ENCODE assay signal across 7 mouse cellular contexts in genomic region chr6:82740269-82740668, GRCm38 (mm10). TPM values are rescaled to one million over a fixed set of nuclear protein-coding genes. Genes with fewer than 3 reads are reported as not detected.
A peak's percentile ranks its signal among the peaks of the same experiment; 100 is the strongest.
DNase-seq lines count a peak whose midpoint lies in the region; ATAC-seq and TF ChIP-seq lines count a peak whose summit lies in the region.

No protein-coding gene starts in this region.

- H3K9ac ChIP-seq in embryonic facial prominence, embryonic 11.5 days (replicated peaks; ENCODE audit: low read length): no peak overlapping the region

- peak; percentile 15; the same call in 1 of the 2 replicates for TF ChIP-seq CTCF in E14TG2a.4 (conservative IDR thresholded peaks at IDR 0.05; ENCODE audit: low read length)
- TF ChIP-seq CTCF in lung, adult 2 months (IDR thresholded peaks at IDR 0.05; ENCODE audit: insufficient read depth, low read length): peak; percentile 40; the same call in 1 of the 2 replicates

- no peak overlapping the region for H3K4me3 ChIP-seq in E14TG2a.4 (replicated peaks; ENCODE audit: low read length)
- H3K4me3 ChIP-seq in embryonic facial prominence, embryonic 11.5 days (ENCODE audit: low read depth, low read length): no peak overlapping the region
- H3K4me3 ChIP-seq in lung, adult 2 months (replicated peaks; ENCODE audit: extremely low read depth, low read depth, low read length): no peak overlapping the region

- no peak overlapping the region for H3K4me2 ChIP-seq in embryonic facial prominence, embryonic 11.5 days (ENCODE audit: low read depth, low read length)

- no peaks in the 10 kb centered on the region for H3K27me3 ChIP-seq in E14TG2a.4 (ENCODE audit: insufficient read depth, low read length)
- no peaks in the 10 kb centered on the region for H3K27me3 ChIP-seq in embryonic facial prominence, embryonic 11.5 days (ENCODE audit: control insufficient read depth, insufficient read depth, low read length)

- intact Hi-C loops in heart, postnatal 10 days (cut with DNase I): loop anchor here (1.0 to 2.0 kb wide), 3 partner anchors 33 to 231 kb away; no protein-coding TSS in a partner anchor

- peaks cover 84% of the 10 kb centered on the region for H3K4me1 ChIP-seq in E14TG2a.4 (replicated peaks; ENCODE audit: low read depth, low read length)
- H3K4me1 ChIP-seq in embryonic facial prominence, embryonic 11.5 days (ENCODE audit: control insufficient read depth, insufficient read depth, low read length): no peaks in the 10 kb centered on the region
- H3K4me1 ChIP-seq in lung, adult 2 months (ENCODE audit: control insufficient read depth, insufficient read depth, low read length): peaks cover 3% of the 10 kb centered on the region; the same call in 1 of the 2 replicates

- no peaks in the 10 kb centered on the region for H3K9me3 ChIP-seq in E14TG2a.4 (ENCODE audit: low read length)
- no peaks in the 10 kb centered on the region for H3K9me3 ChIP-seq in embryonic facial prominence, embryonic 11.5 days (replicated peaks; ENCODE audit: control insufficient read depth, low read length)

- WGBS in embryonic facial prominence, embryonic 11.5 days: 36% methylated on average over 6 of the region's 6 CpGs
- WGBS in lung, adult 2 months: 12% methylated on average over 6 of the region's 6 CpGs

- no peak for TF ChIP-seq POLR2A in lung, adult 2 months (IDR thresholded peaks at IDR 0.05; ENCODE audit: borderline replicate concordance, extremely low read depth, low read depth, low read length)

- no peak overlapping the region for H3K27ac ChIP-seq in embryonic facial prominence, embryonic 11.5 days (replicated peaks; ENCODE audit: low read depth, low read length)

- ATAC-seq in activated CD4-positive, CD25-positive, alpha-beta regulatory T cell, adult 4 months: peak; percentile 89
- ATAC-seq in embryonic facial prominence, embryonic 11.5 days (replicated peaks; ENCODE audit: insufficient number of reproducible peaks, low FRiP score, low TSS enrichment, low read depth): 0 out of 2 replicates have a peak, but pooled peaks have one; percentile 48
- ATAC-seq in neutrophil, adult 5-6 weeks (ENCODE audit: extremely low read depth, insufficient number of reproducible peaks, low FRiP score, poor library complexity, severe bottlenecking): peak; percentile 54; the same call in 1 of the 2 replicates

- peaks cover 99% of the 10 kb centered on the region for H3K36me3 ChIP-seq in E14TG2a.4 (ENCODE audit: insufficient read depth, low read length)
- no peaks in the 10 kb centered on the region; the same call in 1 of the 2 replicates for H3K36me3 ChIP-seq in embryonic facial prominence, embryonic 11.5 days (replicated peaks; ENCODE audit: control insufficient read depth, insufficient read depth, low read depth, low read length)

- DNase-seq in embryonic facial prominence, embryonic 11.5 days (ENCODE audit: low spot score): peak; percentile 93
- peak; percentile 77 to 89 for DNase-seq in heart, postnatal 10 days
- DNase-seq in layer of hippocampus, adult 11-12 months (ENCODE audit: low spot score): peak; percentile 85
- DNase-seq in lung, adult 2 months: peak; percentile 44

RNA-seq across cellular contexts. Expression of gene Hk2, which starts 34.0 kb away (rescaled TPM):
- 1 to 10 TPM; 5.0 to 6.4 TPM for polyA plus RNA-seq in activated CD4-positive, CD25-positive, alpha-beta regulatory T cell, adult 4 months (2017; shearing (Covaris generic))
- 17.0 and 17.3 TPM in 2 replicates for polyA plus RNA-seq in embryonic facial prominence, embryonic 11.5 days (2014; fragmentation: Nextera tagmentation; extraction: Ambion mirVana)
- total RNA-seq in heart, postnatal 10 days (2021): 100 to 1,000 TPM; 129 to 131 TPM
- polyA plus RNA-seq in lung, adult 2 months (2012; rRNA removed): 7.5 and 15.1 TPM in 2 replicates
- total RNA-seq in neutrophil, adult 5-6 weeks (2017): 31.0 and 32.4 TPM in 2 replicates

RNA-seq across cellular contexts. Expression of gene Pole4, which starts 35.1 kb away (rescaled TPM):
- polyA plus RNA-seq in activated CD4-positive, CD25-positive, alpha-beta regulatory T cell, adult 4 months (2017; shearing (Covaris generic)): 10 to 100 TPM; 67.9 to 73.6 TPM
- 116 and 118 TPM in 2 replicates for polyA plus RNA-seq in embryonic facial prominence, embryonic 11.5 days (2014; fragmentation: Nextera tagmentation; extraction: Ambion mirVana)
- total RNA-seq in heart, postnatal 10 days (2021): 10 to 100 TPM; 28.2 to 29.8 TPM
- polyA plus RNA-seq in lung, adult 2 months (2012; rRNA removed): 13.6 and 15.5 TPM in 2 replicates
- 34.2 and 39.2 TPM in 2 replicates for total RNA-seq in neutrophil, adult 5-6 weeks (2017)
